Mouse (Mus musculus): ENCODE data around the gene Gabrg3. TPM values are rescaled to one million over a fixed set of nuclear protein-coding genes. Genes with fewer than 3 reads are reported as not detected.
A peak's percentile ranks its signal among the peaks of the same experiment; 100 is the strongest.
"Not testable (repeated sequence)": the region's sequence is repeated elsewhere in the genome, so short reads cannot be mapped to it uniquely, and the experiment has no call there.

Gabrg3 gene
- polyA plus RNA-seq, 1 experiment from 2014 or later: 0.25 TPM

DNA sequence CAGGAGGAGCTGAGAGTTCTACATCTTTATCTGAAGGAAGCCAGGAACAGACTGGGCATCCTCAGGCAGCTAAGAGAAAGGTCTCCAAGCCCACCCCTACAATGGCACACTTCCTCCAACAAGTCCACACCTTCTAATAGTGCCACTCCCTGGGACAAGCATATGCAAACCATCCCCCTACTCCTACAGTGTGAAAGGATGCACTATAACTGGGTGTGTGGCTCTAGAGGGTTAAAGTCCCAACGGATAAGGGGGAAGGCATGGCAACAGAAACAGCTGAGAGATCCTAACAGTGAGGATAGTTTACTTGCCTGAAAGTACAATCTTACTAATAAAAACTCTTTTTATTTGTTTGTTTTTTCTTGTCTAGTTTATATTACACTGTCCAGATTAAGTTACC lies 126.8 kb downstream of the Gabrg3 start:
- TF ChIP-seq CTCF (IDR thresholded peaks at IDR 0.05; ENCODE audit: low read depth): no peak
- WGBS: 50% methylated on average over 1 of the region's 1 CpGs
- H3K9me3 ChIP-seq (ENCODE audit: low read depth, low read length): no peaks in the 10 kb centered on the region
- no peak overlapping the region for H3K9ac ChIP-seq
- H3K4me2 ChIP-seq: no peak overlapping the region
- H3K4me3 ChIP-seq (ENCODE audit: low read depth, low read length): no peak overlapping the region
- no peaks in the 10 kb centered on the region for H3K4me1 ChIP-seq (ENCODE audit: insufficient read depth)
- ATAC-seq (ENCODE audit: insufficient read depth): no peak
- no peaks in the 10 kb centered on the region for H3K36me3 ChIP-seq (ENCODE audit: insufficient read depth)
- DNase-seq: no peak
- H3K27ac ChIP-seq (ENCODE audit: low read depth): no peak overlapping the region
- no peaks in the 10 kb centered on the region for H3K27me3 ChIP-seq (ENCODE audit: insufficient read depth, low read length)

DNA sequence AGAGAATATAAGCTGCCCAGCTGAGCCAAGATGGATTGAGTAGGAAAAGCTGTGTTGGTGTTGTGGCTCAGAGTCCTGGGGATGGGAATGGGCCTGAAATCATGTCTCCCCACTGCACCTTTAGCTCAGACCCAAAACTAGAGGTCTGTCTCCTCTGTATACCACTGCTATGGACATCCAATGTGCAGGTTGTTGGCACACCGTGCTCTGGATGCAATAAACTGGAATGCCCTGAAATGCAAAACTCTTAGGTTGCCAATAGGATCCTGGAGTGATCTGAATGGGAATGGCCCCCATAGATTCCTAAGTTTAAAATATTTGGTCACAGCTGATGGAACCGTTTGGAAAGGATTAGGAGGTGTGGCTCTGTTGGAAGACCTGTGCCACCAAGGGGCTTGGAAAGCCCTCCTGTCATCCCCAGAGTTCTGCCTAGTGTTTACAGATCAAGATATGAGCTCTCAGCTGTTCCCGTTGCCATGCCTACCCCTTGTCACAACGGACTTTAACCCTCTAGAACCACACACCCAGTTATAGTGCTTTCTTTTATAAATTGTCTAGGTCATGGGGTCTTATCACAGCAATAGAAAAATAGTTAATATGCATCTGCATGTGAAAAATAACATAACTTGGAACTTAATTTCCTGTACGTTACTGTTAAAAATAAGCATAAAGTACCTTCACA lies 128.0 kb downstream of the Gabrg3 start:
- Histone ChIP-seq H3K27ac (ENCODE audit: low read depth) (no peak overlapping the region), H3K9me3 (ENCODE audit: low read depth, low read length) (no peaks in the 10 kb centered on the region), H3K4me1 (ENCODE audit: insufficient read depth) (no peaks in the 10 kb centered on the region), H3K4me3 (ENCODE audit: low read depth, low read length) (no peak overlapping the region), H3K9ac (no peak overlapping the region), H3K27me3 (ENCODE audit: insufficient read depth, low read length) (no peaks in the 10 kb centered on the region), H3K36me3 (ENCODE audit: insufficient read depth) (no peaks in the 10 kb centered on the region), H3K4me2 (no peak overlapping the region)
- no peak for TF ChIP-seq CTCF (IDR thresholded peaks at IDR 0.05; ENCODE audit: low read depth)
- WGBS: 55% methylated on average over 5 of the region's 5 CpGs
- ATAC-seq (ENCODE audit: insufficient read depth) (no peak), DNase-seq (no peak)

- H3K9me3 ChIP-seq (ENCODE audit: low read depth, low read length): no peaks in the 10 kb centered on the region
- DNase-seq (no peak), ATAC-seq (ENCODE audit: insufficient read depth) (no peak)
- H3K4me1 ChIP-seq (ENCODE audit: insufficient read depth): no peaks in the 10 kb centered on the region
- 62% methylated on average over 4 of the region's 4 CpGs for WGBS
- H3K4me3 ChIP-seq (ENCODE audit: low read depth, low read length): no peak overlapping the region
- H3K4me2 ChIP-seq: no peak overlapping the region
- no peak overlapping the region for H3K9ac ChIP-seq
- no peak overlapping the region for H3K27ac ChIP-seq (ENCODE audit: low read depth)
- H3K36me3 ChIP-seq (ENCODE audit: insufficient read depth): no peaks in the 10 kb centered on the region
- no peaks in the 10 kb centered on the region for H3K27me3 ChIP-seq (ENCODE audit: insufficient read depth, low read length)
- no peak for TF ChIP-seq CTCF (IDR thresholded peaks at IDR 0.05; ENCODE audit: low read depth)
Observed at GRCm38 (mm10) chr7:57243981-57244380, 143.0 kb downstream of the Gabrg3 start.

DNA sequence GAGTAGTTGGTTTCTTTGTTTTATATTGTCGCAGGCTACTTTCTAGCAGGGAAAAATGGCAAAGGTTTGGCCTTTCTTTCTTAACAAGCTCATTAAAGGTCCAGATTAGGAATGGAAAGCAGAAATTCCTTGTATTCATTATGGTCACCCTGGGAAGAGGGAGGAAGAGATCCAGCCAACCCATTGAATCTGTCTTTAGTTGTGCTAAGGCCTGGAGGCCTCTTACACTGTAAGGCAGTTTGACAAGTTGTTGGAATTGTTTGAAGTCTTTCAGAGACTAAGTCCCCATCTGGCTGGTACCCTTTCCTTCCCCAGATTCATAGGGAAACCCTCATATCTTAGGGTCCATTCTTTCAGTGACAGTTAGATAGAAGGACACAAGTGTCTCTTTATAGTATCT lies 172.9 kb downstream of the Gabrg3 start:
- Histone ChIP-seq H3K4me3 (ENCODE audit: low read depth, low read length) (no peak overlapping the region), H3K9me3 (ENCODE audit: low read depth, low read length) (no peaks in the 10 kb centered on the region), H3K4me1 (ENCODE audit: insufficient read depth) (no peaks in the 10 kb centered on the region), H3K27ac (ENCODE audit: low read depth) (no peak overlapping the region), H3K4me2 (no peak overlapping the region), H3K36me3 (ENCODE audit: insufficient read depth) (no peaks in the 10 kb centered on the region), H3K9ac (no peak overlapping the region), H3K27me3 (ENCODE audit: insufficient read depth, low read length) (no peaks in the 10 kb centered on the region)
- TF ChIP-seq CTCF (IDR thresholded peaks at IDR 0.05; ENCODE audit: low read depth): no peak
- DNase-seq: no peak
- ATAC-seq (ENCODE audit: insufficient read depth): no peak
- WGBS: 81% methylated on average over 1 of the region's 1 CpGs

DNA sequence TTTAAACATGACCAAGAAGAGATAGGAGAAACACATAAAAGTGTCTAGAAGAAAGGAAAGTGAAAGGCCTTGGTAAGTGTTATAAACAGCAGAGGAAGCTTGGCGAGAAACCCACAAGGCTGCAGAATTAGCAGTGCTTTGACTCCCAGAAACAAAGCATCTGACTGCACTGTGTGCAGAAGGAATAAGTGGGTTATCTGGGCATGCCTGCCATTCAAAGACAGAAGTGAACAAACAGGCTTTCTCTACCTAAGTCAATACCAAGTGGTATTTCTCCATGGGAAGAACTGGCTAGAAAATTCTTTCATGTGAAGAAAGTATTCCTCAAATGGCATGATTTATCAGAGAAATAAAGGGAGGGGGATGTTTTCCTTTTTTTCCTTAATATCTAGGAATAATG lies 201.0 kb downstream of the Gabrg3 start:
- ATAC-seq (ENCODE audit: insufficient read depth): peak; percentile 56; the same call in 1 of the 2 replicates
- no peaks in the 10 kb centered on the region for H3K9me3 ChIP-seq (ENCODE audit: low read depth, low read length)
- H3K4me2 ChIP-seq: no peak overlapping the region
- 41% methylated on average over 1 of the region's 1 CpGs for WGBS
- no peaks in the 10 kb centered on the region for H3K36me3 ChIP-seq (ENCODE audit: insufficient read depth)
- H3K4me3 ChIP-seq (ENCODE audit: low read depth, low read length): no peak overlapping the region
- no peak overlapping the region for H3K9ac ChIP-seq
- H3K27ac ChIP-seq (ENCODE audit: low read depth): no peak overlapping the region
- TF ChIP-seq CTCF (IDR thresholded peaks at IDR 0.05; ENCODE audit: low read depth): no peak
- H3K27me3 ChIP-seq (ENCODE audit: insufficient read depth, low read length): no peaks in the 10 kb centered on the region
- peak; percentile 37 for DNase-seq
- no peaks in the 10 kb centered on the region for H3K4me1 ChIP-seq (ENCODE audit: insufficient read depth)

DNA sequence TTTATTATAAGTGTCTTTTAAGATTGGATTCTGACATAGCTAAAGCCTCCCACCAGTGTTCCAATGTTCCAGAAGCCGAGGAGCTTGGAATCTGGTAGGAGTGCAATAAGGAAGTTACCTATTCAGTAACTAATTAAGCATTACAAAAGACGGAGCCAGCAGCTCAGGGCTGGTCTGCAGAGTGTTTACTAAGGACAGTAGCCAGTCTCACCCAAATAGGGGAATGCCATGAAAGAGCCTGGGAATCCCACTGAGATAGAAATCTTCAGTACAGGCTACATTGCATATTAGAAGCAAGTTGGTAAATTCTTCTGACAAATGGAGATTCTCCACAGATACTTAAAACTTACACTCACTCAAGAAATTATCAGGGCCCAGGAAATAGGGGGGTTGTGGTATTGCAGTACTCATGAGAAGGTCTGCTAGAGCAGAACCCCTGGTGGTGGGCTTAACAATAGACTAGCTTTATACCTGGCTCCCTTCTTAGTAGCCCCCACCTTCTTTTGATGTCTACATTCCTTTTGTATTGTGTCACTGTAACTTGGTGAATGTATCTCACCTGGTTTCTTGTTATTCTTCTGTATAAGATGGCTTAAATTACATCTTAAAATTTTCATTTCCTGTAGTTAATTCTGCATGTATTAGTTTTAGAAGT lies 211.0 kb downstream of the Gabrg3 start:
- not testable (repeated sequence) for DNase-seq; H3K4me3 ChIP-seq (ENCODE audit: low read depth, low read length); H3K27me3 ChIP-seq (ENCODE audit: insufficient read depth, low read length); H3K36me3 ChIP-seq (ENCODE audit: insufficient read depth); H3K9ac ChIP-seq; H3K27ac ChIP-seq (ENCODE audit: low read depth); H3K4me2 ChIP-seq; H3K4me1 ChIP-seq (ENCODE audit: insufficient read depth); H3K9me3 ChIP-seq (ENCODE audit: low read depth, low read length); ATAC-seq (ENCODE audit: insufficient read depth)
- 52% methylated on average over 2 of the region's 2 CpGs for WGBS

- no peaks in the 10 kb centered on the region for H3K9me3 ChIP-seq (ENCODE audit: low read depth, low read length)
- no peak overlapping the region for H3K4me3 ChIP-seq (ENCODE audit: low read depth, low read length)
- no peak overlapping the region for H3K27ac ChIP-seq (ENCODE audit: low read depth)
- no peaks in the 10 kb centered on the region for H3K27me3 ChIP-seq (ENCODE audit: insufficient read depth, low read length)
- DNase-seq (no peak), ATAC-seq (ENCODE audit: insufficient read depth) (no peak)
- H3K36me3 ChIP-seq (ENCODE audit: insufficient read depth): no peaks in the 10 kb centered on the region
- no peak overlapping the region for H3K4me2 ChIP-seq
- no peak overlapping the region for H3K9ac ChIP-seq
- WGBS: 65% methylated on average over 3 of the region's 3 CpGs
- no peak for TF ChIP-seq CTCF (IDR thresholded peaks at IDR 0.05; ENCODE audit: low read depth)
- H3K4me1 ChIP-seq (ENCODE audit: insufficient read depth): no peaks in the 10 kb centered on the region
Observed at GRCm38 (mm10) chr7:57166931-57167330, 220.1 kb downstream of the Gabrg3 start.
